Mouse (Mus musculus) embryonic facial prominence, embryonic 14.5 days (tissue): ENCODE data around the gene Ctdnep1. TPM values are rescaled to one million over a fixed set of nuclear protein-coding genes. Genes with fewer than 3 reads are reported as not detected.

Experiments
- ATAC-seq: fragments of 200-750 bp; cut with Nextera tagmentation; 2 replicates; pipeline ENCODE4 v1.8.0; 2017; ENCODE audit warnings: low read depth, moderate number of reproducible peaks, moderate TSS enrichment
- DNase-seq: peaks from one replicate; pipeline ENCODE4 v3.0.0-alpha.2; 2015; ENCODE audit warnings: low spot score
- H3K27ac ChIP-seq: fragments of 300-500 bp; sonication (generic); replicated peaks from 2 replicates; pipeline ENCODE4 v1.5.1; 2014; ENCODE audit warnings: low read depth, mild to moderate bottlenecking, low read length, moderate library complexity
- H3K27me3 ChIP-seq: fragments of 300-500 bp; sonication (generic); replicated peaks from 2 replicates; pipeline ENCODE4 v1.6.1; 2014; ENCODE audit warnings: low read length; ENCODE audit not compliant: control insufficient read depth, insufficient read depth
- H3K36me3 ChIP-seq: fragments of 300-500 bp; sonication (generic); 2 replicates; pipeline ENCODE4 v1.6.1; 2014; ENCODE audit warnings: low read length, mixed read lengths; ENCODE audit not compliant: control insufficient read depth, insufficient read depth
- H3K4me1 ChIP-seq: fragments of 300-500 bp; sonication (generic); 2 replicates; pipeline ENCODE4 v1.6.1; 2014; ENCODE audit warnings: antibody characterized with exemption, low read length; ENCODE audit not compliant: control insufficient read depth, insufficient read depth
- H3K4me2 ChIP-seq: fragments of 300-500 bp; sonication (generic); 2 replicates; pipeline ENCODE4 v1.6.1; 2014; ENCODE audit warnings: low read depth, mild to moderate bottlenecking, low read length, moderate library complexity, mixed read lengths
- H3K4me3 ChIP-seq: fragments of 300-500 bp; sonication (generic); 2 replicates; pipeline ENCODE4 v1.5.1; 2014; ENCODE audit warnings: low read depth, mild to moderate bottlenecking, low read length
- H3K9ac ChIP-seq: fragments of 300-500 bp; sonication (generic); 2 replicates; pipeline ENCODE4 v1.6.1; 2014; ENCODE audit warnings: low read depth, mild to moderate bottlenecking, low read length, moderate library complexity, mixed read lengths
- H3K9me3 ChIP-seq: fragments of 300-500 bp; sonication (generic); 2 replicates; pipeline ENCODE4 v1.6.1; 2016; ENCODE audit warnings: low read length; ENCODE audit not compliant: control insufficient read depth
- WGBS: fragments of 180-500 bp; shearing (Covaris S2); extraction: QIAGEN DNeasy Blood & Tissue Kit; methylation state at CpG from one replicate; pipeline ENCODE4 v1.1.7; 2014; 5-methylcytosine and 5-hydroxymethylcytosine counted together
- polyA plus RNA-seq: library from polyadenylated mRNA; unstranded; fragments of >200 nt; fragmentation: Nextera tagmentation; extraction: Ambion mirVana; gene quantifications from 2 replicates; pipeline ENCODE4 v1.2.1, GENCODE M21; 2014

The Ctdnep1 gene
- polyA plus RNA-seq, 1 experiment from 2014 or later = 37.4 TPM

GRCm38 (mm10) chr11:69982225-69982624, 1.3 kb downstream of the Ctdnep1 start, which contains the start of gene Elp5:
TSS of gene Elp5 (minus strand) at chr11:69982517.
- peak within 1 kb of the TSS; percentile 99 for H3K4me3 ChIP-seq
- H3K27ac ChIP-seq = peak within 1 kb of the TSS; percentile 99
- H3K4me1 ChIP-seq = peaks cover 17% of the 10 kb centered on the region
- peaks cover 50% of the 10 kb centered on the region for H3K36me3 ChIP-seq
- peak within 1 kb of the TSS; percentile 98 for H3K9ac ChIP-seq
- H3K4me2 ChIP-seq = peak within 1 kb of the TSS; percentile 96
- H3K9me3 ChIP-seq = no peaks in the 10 kb centered on the region
- no peaks in the 10 kb centered on the region for H3K27me3 ChIP-seq
- 62% methylated on average over 8 of the region's 8 CpGs for WGBS
- no peak for DNase-seq
- ATAC-seq = no peak

GRCm38 (mm10) chr11:69982877-69983276, 1.9 kb downstream of the Ctdnep1 start:
- ATAC-seq = no peak; the same call in 1 of the 2 replicates
- H3K4me3 ChIP-seq = peak overlapping the region; percentile 99
- peaks cover 50% of the 10 kb centered on the region for H3K36me3 ChIP-seq
- peaks cover 17% of the 10 kb centered on the region for H3K4me1 ChIP-seq
- H3K27ac ChIP-seq = peak overlapping the region; percentile 18; the same call in 1 of the 2 replicates
- peak overlapping the region; percentile 96 for H3K4me2 ChIP-seq
- DNase-seq = peak; percentile 34
- WGBS = 25% methylated on average over 5 of the region's 5 CpGs
- H3K9me3 ChIP-seq = no peaks in the 10 kb centered on the region
- peak overlapping the region; percentile 98 for H3K9ac ChIP-seq
- H3K27me3 ChIP-seq = no peaks in the 10 kb centered on the region

GRCm38 (mm10) chr11:69983377-69983776, 2.4 kb downstream of the Ctdnep1 start:
- Histone ChIP-seq H3K27ac (no peak overlapping the region), H3K4me2 (peak overlapping the region; percentile 96), H3K9ac (peak overlapping the region; percentile 98), H3K4me3 (peak overlapping the region; percentile 99), H3K27me3 (no peaks in the 10 kb centered on the region), H3K9me3 (no peaks in the 10 kb centered on the region), H3K36me3 (peaks cover 50% of the 10 kb centered on the region), H3K4me1 (peaks cover 17% of the 10 kb centered on the region)
- no peak for ATAC-seq
- no peak for DNase-seq
- 91% methylated on average over 3 of the region's 4 CpGs for WGBS

GRCm38 (mm10) chr11:69984431-69984830, 3.5 kb downstream of the Ctdnep1 start:
- peaks cover 15% of the 10 kb centered on the region for H3K4me1 ChIP-seq
- no peak overlapping the region for H3K9ac ChIP-seq
- 89% methylated on average over 8 of the region's 8 CpGs for WGBS
- ATAC-seq (no peak), DNase-seq (no peak)
- H3K27me3 ChIP-seq = no peaks in the 10 kb centered on the region
- H3K27ac ChIP-seq = no peak overlapping the region
- no peaks in the 10 kb centered on the region for H3K9me3 ChIP-seq
- peaks cover 55% of the 10 kb centered on the region for H3K36me3 ChIP-seq
- no peak overlapping the region for H3K4me2 ChIP-seq
- no peak overlapping the region for H3K4me3 ChIP-seq

- Histone ChIP-seq H3K9ac (no peak overlapping the region), H3K4me1 (peaks cover 11% of the 10 kb centered on the region), H3K4me2 (no peak overlapping the region), H3K36me3 (peaks cover 71% of the 10 kb centered on the region), H3K27ac (peak overlapping the region; percentile 92), H3K27me3 (no peaks in the 10 kb centered on the region), H3K9me3 (no peaks in the 10 kb centered on the region), H3K4me3 (no peak overlapping the region)
- ATAC-seq (no peak), DNase-seq (no peak)
- 88% methylated on average over 8 of the region's 8 CpGs for WGBS
Measured at GRCm38 (mm10) chr11:69989949-69990348, 9.0 kb downstream of the Ctdnep1 start.

- no peaks in the 10 kb centered on the region for H3K9me3 ChIP-seq
- H3K27me3 ChIP-seq = no peaks in the 10 kb centered on the region
- peak within 1 kb of the TSS; percentile 85 for H3K4me2 ChIP-seq
- peak within 1 kb of the TSS; percentile 85 for H3K9ac ChIP-seq
- DNase-seq (peak; percentile 99), ATAC-seq (peak; percentile 64)
- H3K27ac ChIP-seq = peak within 1 kb of the TSS; percentile 92
- H3K4me1 ChIP-seq = peaks cover 11% of the 10 kb centered on the region
- under 1% methylated on average over 38 of the region's 40 CpGs for WGBS
- H3K4me3 ChIP-seq = peak within 1 kb of the TSS; percentile 70
- peaks cover 62% of the 10 kb centered on the region for H3K36me3 ChIP-seq
Measured at GRCm38 (mm10) chr11:69990850-69991691, 10.1 kb downstream of the Ctdnep1 start, which contains the start of gene Gabarap. TSS of gene Gabarap (plus strand) at chr11:69991143.

- WGBS = 0% methylated on average over 13 of the region's 15 CpGs
- ATAC-seq = peak; percentile 1; the same call in 1 of the 2 replicates
Measured at GRCm38 (mm10) chr11:69991711-69992110, 10.8 kb downstream of the Ctdnep1 start.

GRCm38 (mm10) chr11:69992396-69992795, 11.4 kb downstream of the Ctdnep1 start:
- H3K36me3 ChIP-seq = peaks cover 49% of the 10 kb centered on the region
- H3K27ac ChIP-seq = 0 out of 2 replicates have a peak overlapping the region, but pooled peaks have one; percentile 92
- no peak for ATAC-seq
- peak overlapping the region; percentile 70 for H3K4me3 ChIP-seq
- H3K4me2 ChIP-seq = peak overlapping the region; percentile 85
- WGBS = 86% methylated on average over 10 of the region's 10 CpGs
- peak overlapping the region; percentile 85 for H3K9ac ChIP-seq
- peaks cover 11% of the 10 kb centered on the region for H3K4me1 ChIP-seq
- H3K9me3 ChIP-seq = no peaks in the 10 kb centered on the region
- no peaks in the 10 kb centered on the region for H3K27me3 ChIP-seq
- DNase-seq = no peak

More at GRCm38 (mm10) chr11:69991711-69992110, 10.8 kb downstream of the Ctdnep1 start:
- Histone ChIP-seq H3K27ac (peak overlapping the region; percentile 92), H3K9ac (peak overlapping the region; percentile 85), H3K36me3 (peaks cover 56% of the 10 kb centered on the region), H3K27me3 (no peaks in the 10 kb centered on the region), H3K4me3 (peak overlapping the region; percentile 70), H3K4me1 (peaks cover 11% of the 10 kb centered on the region), H3K9me3 (no peaks in the 10 kb centered on the region), H3K4me2 (peak overlapping the region; percentile 85)
- DNase-seq = no peak
